Mouse (Mus musculus) kidney, adult 2 months (tissue): ENCODE measurements at regions not wholly inside any gene's neighbourhood (a gene's known extent, or its start where the extent isn't known, plus 50 kb on each side); places are given as distances from the start of the nearest gene placed in this dataset.

Experiments
- CTCF ChIP-seq: fragments of 200-500 bp; conservative IDR thresholded peaks from 2 replicates; pipeline ENCODE4 v1.5.1; 2011; ENCODE audit warnings: low read depth, mild to moderate bottlenecking, control low read depth, low read length, moderate library complexity, mixed read lengths; ENCODE audit not compliant: insufficient read depth, insufficient read length
- POLR2A ChIP-seq: fragments of 200-500 bp; IDR thresholded peaks from one replicate; pipeline ENCODE4 v1.6.1; 2011; ENCODE audit warnings: low read depth, low read length, control low read depth

DNA sequence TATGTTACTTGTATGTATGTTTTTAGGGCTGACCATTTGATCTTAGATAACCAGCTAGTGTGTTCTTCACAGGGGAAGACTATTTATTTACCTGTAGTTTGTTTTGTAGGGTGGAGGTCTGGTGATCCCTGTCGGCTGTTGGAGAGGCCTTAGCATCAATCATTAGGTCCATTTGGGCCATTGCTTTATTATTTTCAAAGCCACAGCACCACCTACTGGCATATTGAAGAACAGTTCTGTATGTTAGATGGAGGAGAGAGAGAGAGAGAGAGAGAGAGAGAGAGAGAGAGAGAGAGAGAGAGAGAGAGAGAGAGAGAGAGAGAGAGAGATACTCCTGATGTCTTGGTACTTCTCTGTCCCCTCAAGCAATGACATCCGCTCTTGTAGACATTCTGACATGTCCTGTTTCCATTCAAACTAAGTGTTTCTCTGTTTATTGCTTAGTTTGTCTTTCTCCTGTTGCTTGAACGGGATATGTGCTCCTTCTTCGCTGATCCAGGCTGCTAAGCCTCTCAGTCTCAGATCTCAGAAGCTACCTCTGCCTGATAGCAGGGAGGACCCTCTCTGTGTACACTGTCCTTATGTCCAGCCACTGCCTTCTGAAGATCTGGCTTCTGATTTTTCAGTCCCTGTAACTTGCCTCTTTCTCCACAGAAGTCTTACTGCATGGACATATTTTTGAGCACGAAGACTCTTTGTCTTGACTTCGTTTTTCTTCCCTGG is 52.9 kb upstream of the Fam241a start:
- TF ChIP-seq POLR2A = no peak
- peak; percentile 45 for TF ChIP-seq CTCF
